Mouse (Mus musculus): ENCODE data around the gene Ostn. TPM values are rescaled to one million over a fixed set of nuclear protein-coding genes. Genes with fewer than 3 reads are reported as not detected.

Gene Ostn
- polyA plus RNA-seq, 1 experiment from 2014 or later, result not detected

DNA sequence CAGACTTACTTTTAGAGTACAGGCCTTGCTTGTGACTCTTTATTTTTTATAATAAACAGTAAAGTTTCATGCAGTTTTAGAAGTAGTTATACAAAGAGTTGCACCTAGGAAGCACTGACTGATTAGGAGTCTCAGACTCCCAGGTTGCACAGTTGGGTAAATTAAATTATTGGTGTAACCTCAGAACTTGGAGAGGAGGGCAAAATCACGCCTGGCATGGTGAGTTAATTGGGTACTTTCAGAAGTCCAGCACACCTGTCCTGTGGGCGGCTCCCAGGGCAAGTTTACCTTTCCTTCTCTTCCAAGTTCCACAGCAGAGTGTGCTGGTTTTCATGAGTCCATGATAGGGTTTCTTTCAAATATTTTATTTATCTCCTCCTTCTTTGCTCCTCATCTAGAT, 84.6 kb downstream of the Ostn start:
- Histone ChIP-seq H3K4me1 (ENCODE audit: control insufficient read depth, insufficient read depth, low read length) (peaks cover 9% of the 10 kb centered on the region; the same call in 1 of the 2 replicates), H3K4me2 (replicated peaks; ENCODE audit: low read depth, low read length) (no peak overlapping the region), H3K27me3 (ENCODE audit: control insufficient read depth, insufficient read depth, low read length) (no peaks in the 10 kb centered on the region), H3K9me3 (ENCODE audit: control insufficient read depth, low read length) (no peaks in the 10 kb centered on the region), H3K9ac (ENCODE audit: low read depth, low read length) (no peak overlapping the region), H3K36me3 (ENCODE audit: control insufficient read depth, insufficient read depth, low read length) (no peaks in the 10 kb centered on the region), H3K27ac (ENCODE audit: low read depth, low read length) (no peak overlapping the region), H3K4me3 (ENCODE audit: low read length) (no peak overlapping the region)
- no peak for ATAC-seq (ENCODE audit: low FRiP score, low TSS enrichment)
- WGBS, result 86% methylated on average over 2 of the region's 2 CpGs

DNA sequence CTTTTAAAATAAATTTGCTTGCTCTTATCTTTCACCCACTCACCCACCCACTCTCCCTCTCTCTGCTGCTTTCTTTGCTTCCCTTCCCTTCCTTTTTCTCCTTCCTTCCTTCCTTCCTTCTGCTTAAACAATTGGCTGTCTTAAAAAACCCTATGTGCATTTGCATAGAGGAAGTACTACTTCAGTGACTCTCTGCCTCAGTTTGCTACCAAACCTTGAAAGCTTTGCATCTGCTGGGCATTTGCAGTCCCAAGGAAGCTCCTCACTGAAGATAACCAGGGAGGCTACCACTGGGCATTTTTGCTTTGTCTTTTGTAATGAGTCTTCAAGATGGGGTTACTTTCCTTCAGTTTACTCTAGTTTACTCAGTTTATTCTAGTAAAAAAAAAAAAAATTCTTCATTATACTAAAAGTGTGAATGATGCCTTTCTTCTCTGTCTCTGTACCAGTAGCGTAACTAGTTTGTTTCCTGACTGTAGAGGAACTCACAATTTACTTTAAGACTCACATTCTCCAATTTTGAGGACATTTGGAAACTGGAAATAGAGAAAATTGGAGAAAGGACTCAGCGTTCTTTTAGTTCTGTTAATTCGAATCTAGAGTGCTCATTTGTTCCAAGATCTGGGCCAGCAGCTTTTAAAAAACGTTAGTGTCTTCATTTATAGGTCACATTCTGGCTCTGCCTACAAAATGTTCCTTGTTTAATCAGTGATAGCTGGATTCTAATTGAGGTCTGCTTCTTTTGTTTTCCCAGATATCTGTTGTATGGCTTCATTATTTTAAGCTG, 88.2 kb downstream of the Ostn start:
- no peak for ATAC-seq (ENCODE audit: low FRiP score, low TSS enrichment)
- H3K9me3 ChIP-seq (ENCODE audit: control insufficient read depth, low read length), result no peaks in the 10 kb centered on the region
- H3K4me3 ChIP-seq (ENCODE audit: low read length), result no peak overlapping the region
- WGBS, result 91% methylated on average over 4 of the region's 4 CpGs
- H3K27me3 ChIP-seq (ENCODE audit: control insufficient read depth, insufficient read depth, low read length), result no peaks in the 10 kb centered on the region
- no peak overlapping the region for H3K4me2 ChIP-seq (replicated peaks; ENCODE audit: low read depth, low read length)
- H3K4me1 ChIP-seq (ENCODE audit: control insufficient read depth, insufficient read depth, low read length), result no peaks in the 10 kb centered on the region
- H3K9ac ChIP-seq (ENCODE audit: low read depth, low read length), result no peak overlapping the region
- no peaks in the 10 kb centered on the region for H3K36me3 ChIP-seq (ENCODE audit: control insufficient read depth, insufficient read depth, low read length)
- no peak overlapping the region for H3K27ac ChIP-seq (ENCODE audit: low read depth, low read length)

DNA sequence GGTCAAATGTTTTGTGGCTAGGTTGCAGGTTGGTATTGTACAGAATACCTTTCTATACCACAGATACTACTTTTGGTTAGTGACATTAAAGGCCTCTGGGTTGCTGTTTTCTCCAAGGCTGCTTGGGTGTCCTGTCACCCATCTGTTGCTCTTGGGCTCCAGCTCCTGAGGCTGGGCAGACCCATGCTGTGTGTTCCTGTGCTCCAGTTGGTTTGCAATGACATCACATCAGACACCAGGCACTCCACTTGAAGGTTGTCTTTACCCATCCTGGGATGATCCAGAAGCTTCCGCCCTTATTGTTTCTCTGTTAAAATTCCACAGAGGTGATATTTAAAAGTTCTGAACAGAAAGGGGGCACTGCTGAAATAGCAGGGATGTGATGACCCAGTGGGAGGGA, 89.7 kb downstream of the Ostn start:
- 0 out of 2 replicates have a peak, but pooled peaks cover 5% of the 10 kb centered on the region for H3K4me1 ChIP-seq (ENCODE audit: control insufficient read depth, insufficient read depth, low read length)
- H3K9ac ChIP-seq (ENCODE audit: low read depth, low read length), result no peak overlapping the region
- no peak overlapping the region for H3K27ac ChIP-seq (ENCODE audit: low read depth, low read length)
- no peak for ATAC-seq (ENCODE audit: low FRiP score, low TSS enrichment)
- no peaks in the 10 kb centered on the region for H3K27me3 ChIP-seq (ENCODE audit: control insufficient read depth, insufficient read depth, low read length)
- H3K9me3 ChIP-seq (ENCODE audit: control insufficient read depth, low read length), result no peaks in the 10 kb centered on the region
- WGBS, result 100% methylated on average over 1 of the region's 1 CpGs
- H3K36me3 ChIP-seq (ENCODE audit: control insufficient read depth, insufficient read depth, low read length), result no peaks in the 10 kb centered on the region
- no peak overlapping the region for H3K4me3 ChIP-seq (ENCODE audit: low read length)
- no peak overlapping the region for H3K4me2 ChIP-seq (replicated peaks; ENCODE audit: low read depth, low read length)

DNA sequence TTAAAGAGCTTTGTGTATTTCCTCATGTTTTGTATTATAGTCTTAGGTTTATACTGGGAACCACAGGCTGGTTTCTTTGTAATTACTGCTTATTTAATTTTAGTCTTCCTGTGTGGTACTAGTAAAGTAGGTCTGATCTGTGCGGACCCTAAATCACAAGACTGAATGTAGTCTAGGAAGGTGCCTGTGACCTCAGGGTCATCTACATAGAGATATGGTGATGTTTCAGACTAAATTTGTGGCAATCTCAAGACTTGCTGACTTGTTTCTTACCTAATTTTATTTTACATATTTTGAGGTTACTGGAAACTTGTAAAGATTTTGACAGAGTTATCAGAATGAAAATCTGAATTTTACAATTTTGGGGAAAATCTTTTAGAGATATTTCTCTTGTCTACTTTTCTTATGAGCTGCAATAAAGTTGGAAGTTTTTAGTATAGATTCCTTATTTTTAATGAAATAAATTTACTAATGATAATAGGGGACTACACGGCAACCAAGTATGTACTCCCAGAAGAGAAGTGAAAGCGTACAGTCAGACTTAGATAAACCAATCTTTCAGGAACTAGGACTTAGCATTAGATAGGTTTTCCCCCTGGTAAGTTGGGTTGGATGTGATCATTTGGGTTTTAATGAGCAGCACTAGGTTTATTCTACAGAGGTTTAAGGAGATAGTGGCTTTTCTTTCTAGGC, 91.9 kb downstream of the Ostn start:
- ATAC-seq (ENCODE audit: low FRiP score, low TSS enrichment), result no peak

DNA sequence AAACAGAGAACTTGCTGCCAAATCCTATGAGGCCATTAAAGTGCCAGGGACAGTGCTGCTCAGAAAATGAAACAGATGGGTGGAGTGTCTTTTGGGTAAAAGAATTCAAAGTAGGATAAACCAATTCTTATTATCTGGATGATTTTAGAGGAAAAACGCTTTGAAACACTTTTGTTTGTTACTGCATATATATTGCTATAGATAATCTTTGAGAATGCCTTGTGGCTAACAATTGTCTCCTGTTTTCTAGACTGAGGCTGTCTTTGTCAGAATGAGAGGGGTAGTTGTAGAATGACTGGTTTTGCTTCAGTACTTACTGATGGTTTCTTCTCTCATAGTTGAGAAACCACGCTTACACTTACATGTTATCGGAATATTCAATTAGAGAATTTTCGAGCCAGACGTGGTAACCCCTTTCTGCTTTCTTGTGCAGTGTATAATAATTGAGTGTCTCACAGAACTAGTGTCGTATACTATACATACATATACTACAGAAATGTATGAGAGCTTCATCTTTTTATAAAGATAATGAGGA, 92.5 kb downstream of the Ostn start:
- Histone ChIP-seq H3K4me2 (replicated peaks; ENCODE audit: low read depth, low read length) (no peak overlapping the region), H3K9ac (ENCODE audit: low read depth, low read length) (no peak overlapping the region), H3K27ac (ENCODE audit: low read depth, low read length) (no peak overlapping the region), H3K36me3 (ENCODE audit: control insufficient read depth, insufficient read depth, low read length) (no peaks in the 10 kb centered on the region), H3K4me1 (ENCODE audit: control insufficient read depth, insufficient read depth, low read length) (0 out of 2 replicates have a peak, but pooled peaks cover 5% of the 10 kb centered on the region), H3K9me3 (ENCODE audit: control insufficient read depth, low read length) (no peaks in the 10 kb centered on the region), H3K4me3 (ENCODE audit: low read length) (no peak overlapping the region), H3K27me3 (ENCODE audit: control insufficient read depth, insufficient read depth, low read length) (no peaks in the 10 kb centered on the region)
- WGBS, result 90% methylated on average over 6 of the region's 6 CpGs
- ATAC-seq (ENCODE audit: low FRiP score, low TSS enrichment), result no peak

More for the DNA sequence above, 91.9 kb downstream of the Ostn start:
- no peak overlapping the region for H3K27ac ChIP-seq (ENCODE audit: low read depth, low read length)
- H3K4me1 ChIP-seq (ENCODE audit: control insufficient read depth, insufficient read depth, low read length), result 0 out of 2 replicates have a peak, but pooled peaks cover 5% of the 10 kb centered on the region
- no peaks in the 10 kb centered on the region for H3K36me3 ChIP-seq (ENCODE audit: control insufficient read depth, insufficient read depth, low read length)
- no peak overlapping the region for H3K4me3 ChIP-seq (ENCODE audit: low read length)
- H3K9ac ChIP-seq (ENCODE audit: low read depth, low read length), result no peak overlapping the region
- no peaks in the 10 kb centered on the region for H3K27me3 ChIP-seq (ENCODE audit: control insufficient read depth, insufficient read depth, low read length)
- no peaks in the 10 kb centered on the region for H3K9me3 ChIP-seq (ENCODE audit: control insufficient read depth, low read length)
- H3K4me2 ChIP-seq (replicated peaks; ENCODE audit: low read depth, low read length), result no peak overlapping the region
- WGBS, result 94% methylated on average over 3 of the region's 3 CpGs

Other genes with a start within 250 kb of the Ostn start
- not detected in 2 replicates for gene Uts2b, start 62.8 kb downstream of the Ostn start, polyA plus RNA-seq (2014; fragmentation: Nextera tagmentation; extraction: Ambion mirVana)
- gene Ccdc50, start 81.4 kb downstream of the Ostn start, polyA plus RNA-seq (2014; fragmentation: Nextera tagmentation; extraction: Ambion mirVana), result 57.3 and 86.1 TPM in 2 replicates

Data from kidney, embryonic 14.5 days (tissue).